Comparison of ENCODE assay signal across 8 mouse cellular contexts in the genomic region with DNA sequence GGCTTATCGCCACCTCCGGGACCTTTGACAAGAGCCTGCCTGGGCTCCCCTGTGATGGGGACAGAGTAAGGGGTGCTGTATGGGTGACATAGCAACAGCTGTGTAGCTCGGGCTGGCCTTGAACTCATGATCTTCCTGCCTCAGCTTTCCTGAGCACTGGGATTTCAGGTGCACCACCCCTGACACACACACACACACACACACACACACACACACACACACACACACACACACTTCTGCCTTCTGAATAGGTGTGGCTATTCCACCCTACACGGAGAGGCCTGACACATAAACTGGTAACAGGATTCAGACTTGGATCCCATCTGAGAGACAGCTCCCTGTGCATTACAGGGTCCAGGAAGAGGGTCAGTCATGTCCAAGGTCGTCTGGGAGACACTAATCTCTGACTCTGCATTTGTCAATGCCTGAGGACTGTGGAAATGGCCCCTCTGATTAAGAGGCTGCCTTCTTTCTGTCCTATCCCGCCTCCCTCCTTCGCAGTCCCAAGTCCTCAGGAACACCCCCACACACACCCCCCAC. TPM values are rescaled to one million over a fixed set of nuclear protein-coding genes. Genes with fewer than 3 reads are reported as not detected.
DNase-seq lines count a peak whose midpoint lies in the region; ATAC-seq and TF ChIP-seq lines count a peak whose summit lies in the region.

No protein-coding gene starts in this region.

- no peaks in the 10 kb centered on the region for H3K9me3 ChIP-seq in forebrain, embryonic 11.5 days (ENCODE audit: control insufficient read depth, low read length)
- no peaks in the 10 kb centered on the region for H3K9me3 ChIP-seq in forebrain, embryonic 15.5 days
- H3K9me3 ChIP-seq in lung, embryonic 15.5 days = no peaks in the 10 kb centered on the region

- H3K4me2 ChIP-seq in forebrain, embryonic 11.5 days (ENCODE audit: low read depth, low read length, severe bottlenecking) = peak overlapping the region; percentile 26; the same call in 1 of the 2 replicates
- no peak overlapping the region for H3K4me2 ChIP-seq in forebrain, embryonic 15.5 days (replicated peaks)
- H3K4me2 ChIP-seq in lung, embryonic 15.5 days = peak overlapping the region; percentile 40; the same call in 1 of the 2 replicates

- H3K27ac ChIP-seq in forebrain, embryonic 11.5 days (ENCODE audit: low read depth, low read length) = no peak overlapping the region
- H3K27ac ChIP-seq in forebrain, embryonic 15.5 days (replicated peaks) = no peak overlapping the region
- peak overlapping the region; percentile 92 for H3K27ac ChIP-seq in lung, embryonic 15.5 days
- H3K27ac ChIP-seq in embryonic fibroblast, embryonic 13.5 days (ENCODE audit: insufficient read depth, low read length) = peak overlapping the region; percentile 98

- no peaks in the 10 kb centered on the region for H3K27me3 ChIP-seq in forebrain, embryonic 11.5 days (ENCODE audit: control insufficient read depth, insufficient read depth, low read length)
- H3K27me3 ChIP-seq in forebrain, embryonic 15.5 days = no peaks in the 10 kb centered on the region
- H3K27me3 ChIP-seq in lung, embryonic 15.5 days = no peaks in the 10 kb centered on the region

- no peak overlapping the region for H3K9ac ChIP-seq in forebrain, embryonic 11.5 days (ENCODE audit: low read length)
- no peak overlapping the region for H3K9ac ChIP-seq in forebrain, embryonic 15.5 days (replicated peaks)
- H3K9ac ChIP-seq in lung, embryonic 15.5 days = no peak overlapping the region

- peak; percentile 18; the same call in 1 of the 2 replicates for TF ChIP-seq POLR2A in embryonic fibroblast, embryonic 13.5 days (IDR thresholded peaks at IDR 0.05; ENCODE audit: low read depth, low read length)

- no peaks in the 10 kb centered on the region for H3K36me3 ChIP-seq in forebrain, embryonic 11.5 days (ENCODE audit: control insufficient read depth, insufficient read depth, low read length)
- H3K36me3 ChIP-seq in forebrain, embryonic 15.5 days = no peaks in the 10 kb centered on the region
- H3K36me3 ChIP-seq in lung, embryonic 15.5 days = no peaks in the 10 kb centered on the region

- WGBS in forebrain, embryonic 11.5 days = 53% methylated on average over 7 of the region's 7 CpGs
- WGBS in forebrain, embryonic 15.5 days = 62% methylated on average over 7 of the region's 7 CpGs
- WGBS in lung, embryonic 15.5 days = 36% methylated on average over 7 of the region's 7 CpGs

- no peak for TF ChIP-seq CTCF in embryonic fibroblast, embryonic 13.5 days (IDR thresholded peaks at IDR 0.05; ENCODE audit: borderline replicate concordance, insufficient read depth, low read length)

- ATAC-seq in forebrain, embryonic 11.5 days (replicated peaks; ENCODE audit: low FRiP score) = no peak
- ATAC-seq in forebrain, embryonic 15.5 days (replicated peaks) = no peak; the same call in 1 of the 2 replicates
- no peak for ATAC-seq in lung, embryonic 15.5 days (ENCODE audit: borderline replicate concordance, extremely low read depth, low FRiP score, low TSS enrichment)
- 0 out of 2 replicates have a peak, but pooled peaks have one; percentile 5 for ATAC-seq in megakaryocyte-erythroid progenitor cell, adult 5-6 weeks (replicated peaks; ENCODE audit: low FRiP score, low TSS enrichment, poor library complexity, severe bottlenecking)
- ATAC-seq in erythroid progenitor cell, adult 5-6 weeks (replicated peaks; ENCODE audit: low FRiP score, poor library complexity, severe bottlenecking) = no peak

- no peak overlapping the region for H3K4me3 ChIP-seq in forebrain, embryonic 11.5 days (ENCODE audit: low read depth, low read length)
- H3K4me3 ChIP-seq in forebrain, embryonic 15.5 days = no peak overlapping the region
- H3K4me3 ChIP-seq in lung, embryonic 15.5 days = no peak overlapping the region
- no peak overlapping the region for H3K4me3 ChIP-seq in embryonic fibroblast, embryonic 13.5 days (ENCODE audit: insufficient read depth, low read length)

- no peak for DNase-seq in forebrain, embryonic 11.5 days (ENCODE audit: low spot score)
- DNase-seq in lung, postnatal 14 days = no peak
- DNase-seq in right cerebral cortex, adult 2 months (ENCODE audit: low spot score in 2 of 2) = no peak

- peaks cover 21% of the 10 kb centered on the region for H3K4me1 ChIP-seq in forebrain, embryonic 11.5 days (replicated peaks; ENCODE audit: control insufficient read depth, insufficient read depth, low read length)
- H3K4me1 ChIP-seq in forebrain, embryonic 15.5 days = peaks cover 31% of the 10 kb centered on the region
- peaks cover 49% of the 10 kb centered on the region for H3K4me1 ChIP-seq in lung, embryonic 15.5 days
- peaks cover 14% of the 10 kb centered on the region for H3K4me1 ChIP-seq in embryonic fibroblast, embryonic 13.5 days (ENCODE audit: control insufficient read depth, insufficient read depth, low read length)

RNA-seq across cellular contexts. Expression of a gene that starts 29.5 kb away (rescaled TPM):
- 25.3 and 26.5 TPM in 2 replicates for polyA plus RNA-seq in forebrain, embryonic 11.5 days (2014; fragmentation: Nextera tagmentation; extraction: Ambion mirVana)
- 16.9 and 17.5 TPM in 2 replicates for polyA plus RNA-seq in forebrain, embryonic 15.5 days (2015; fragmentation: Nextera tagmentation; extraction: Ambion mirVana)
- 21.0 and 24.1 TPM in 2 replicates for polyA plus RNA-seq in lung, embryonic 15.5 days (2015; fragmentation: Nextera tagmentation; extraction: Ambion mirVana)
- 31.5 and 36.2 TPM in 2 replicates for polyA plus RNA-seq in embryonic fibroblast, embryonic 13.5 days (2011; ENCODE audit: insufficient read length, low read depth, missing spikeins)
- total RNA-seq in megakaryocyte-erythroid progenitor cell, adult 5-6 weeks (2014; fragmentation: Nextera tagmentation) = 27.1 and 35.8 TPM in 2 replicates
- 15.1 and 27.7 TPM in 2 replicates for total RNA-seq in megakaryocyte-erythroid progenitor cell, adult 5-6 weeks (2017)
- total RNA-seq in erythroid progenitor cell, adult 5-6 weeks (2015; ENCODE audit: low replicate concordance) = 27.2 and 34.2 TPM in 2 replicates
- total RNA-seq in erythroid progenitor cell, adult 5-6 weeks (2017; ENCODE audit: low replicate concordance) = 30.4 and 32.7 TPM in 2 replicates

RNA-seq across cellular contexts. Expression of a gene that starts 42.8 kb away (rescaled TPM):
- polyA plus RNA-seq in forebrain, embryonic 11.5 days (2014; fragmentation: Nextera tagmentation; extraction: Ambion mirVana) = 7.4 and 9.5 TPM in 2 replicates
- polyA plus RNA-seq in forebrain, embryonic 15.5 days (2015; fragmentation: Nextera tagmentation; extraction: Ambion mirVana) = 90.0 and 92.5 TPM in 2 replicates
- 43.2 and 49.6 TPM in 2 replicates for polyA plus RNA-seq in lung, embryonic 15.5 days (2015; fragmentation: Nextera tagmentation; extraction: Ambion mirVana)
- polyA plus RNA-seq in embryonic fibroblast, embryonic 13.5 days (2011; ENCODE audit: insufficient read length, low read depth, missing spikeins) = 150 and 156 TPM in 2 replicates
- total RNA-seq in megakaryocyte-erythroid progenitor cell, adult 5-6 weeks (2014; fragmentation: Nextera tagmentation) = 2.0 and 3.0 TPM in 2 replicates
- total RNA-seq in megakaryocyte-erythroid progenitor cell, adult 5-6 weeks (2017) = 2.0 and 4.4 TPM in 2 replicates
- total RNA-seq in erythroid progenitor cell, adult 5-6 weeks (2015; ENCODE audit: low replicate concordance) = 0.72 and 3.8 TPM in 2 replicates
- 1.9 TPM in 1 of 2 replicates, not detected in the other for total RNA-seq in erythroid progenitor cell, adult 5-6 weeks (2017; ENCODE audit: low replicate concordance)

Comparison
In these comparisons a context has a peak if more than half of its experiments do, and no peak if none do; other contexts are left out.
1. H3K27ac ChIP-seq: peak in lung, embryonic 15.5 days (single experiment) and embryonic fibroblast, embryonic 13.5 days (single experiment); none in forebrain, embryonic 11.5 days (single experiment) and forebrain, embryonic 15.5 days (single experiment).